Mouse (Mus musculus) erythroblast, embryonic 14.5 days (primary cell): ENCODE measurements around the gene Zbtb34. TPM values are rescaled to one million over a fixed set of nuclear protein-coding genes. Genes with fewer than 3 reads are reported as not detected.

Experiments used
- H3K27me3 ChIP-seq: 2 replicates; pipeline ENCODE4 v1.6.1; 2012; ENCODE audit warnings: inconsistent platforms; ENCODE audit not compliant: control insufficient read depth
- H3K36me3 ChIP-seq: 2 replicates; pipeline ENCODE4 v1.6.1; 2012; ENCODE audit warnings: mild to moderate bottlenecking, inconsistent platforms; ENCODE audit not compliant: control insufficient read depth
- H3K4me1 ChIP-seq: 2 replicates; pipeline ENCODE4 v1.6.1; 2012; ENCODE audit warnings: inconsistent platforms; ENCODE audit not compliant: control insufficient read depth
- H3K4me3 ChIP-seq: replicated peaks from 2 replicates; pipeline ENCODE3; 2012; ENCODE audit warnings: moderate library complexity, mild to moderate bottlenecking, inconsistent platforms
- H3K9me3 ChIP-seq: 2 replicates; pipeline ENCODE4 v1.6.1; 2012; ENCODE audit warnings: low read length, inconsistent platforms, mixed read lengths; ENCODE audit not compliant: control insufficient read depth
- GATA1 ChIP-seq: IDR thresholded peaks from 2 replicates; pipeline ENCODE4 v1.6.1; 2012; ENCODE audit warnings: low read length, inconsistent platforms, mixed read lengths
- TAL1 ChIP-seq: IDR thresholded peaks from 3 replicates; pipeline ENCODE4 v1.6.1; 2012; ENCODE audit warnings: low read length, inconsistent platforms, mixed read lengths
- polyA plus RNA-seq: library from polyadenylated mRNA; stranded (reverse); fragments of >175 nt; gene quantifications from 2 replicates; pipeline ENCODE4 v1.2.3, GENCODE M21; 2012

Zbtb34 gene
- 0.02 and 0.03 TPM in 2 replicates for polyA plus RNA-seq

GRCm38 (mm10) chr2:33430771-33431699 lies at the start of gene Zbtb34:
Zbtb34 (minus strand) TSS chr2:33431324.
- Histone ChIP-seq H3K4me3 (peak within 1 kb of the TSS; percentile 90), H3K4me1 (peaks cover 33% of the 10 kb centered on the region), H3K36me3 (peaks cover 14% of the 10 kb centered on the region), H3K9me3 (no peaks in the 10 kb centered on the region), H3K27me3 (peaks cover 10% of the 10 kb centered on the region)
- TF ChIP-seq GATA1 (no peak), TAL1 (no peak)

GRCm38 (mm10) chr2:33477961-33478755 lies 47.0 kb upstream of the Zbtb34 start:
- Histone ChIP-seq H3K36me3 (no peaks in the 10 kb centered on the region), H3K4me1 (no peaks in the 10 kb centered on the region; the same call in 1 of the 2 replicates), H3K27me3 (peaks cover 2% of the 10 kb centered on the region; the same call in 1 of the 2 replicates), H3K4me3 (no peak overlapping the region), H3K9me3 (no peaks in the 10 kb centered on the region)
- no peak for TF ChIP-seq GATA1
- no peak for TF ChIP-seq TAL1

- no peak overlapping the region for H3K4me3 ChIP-seq
- H3K36me3 ChIP-seq = no peaks in the 10 kb centered on the region
- no peak for TF ChIP-seq GATA1
- H3K27me3 ChIP-seq = peaks cover 2% of the 10 kb centered on the region; the same call in 1 of the 2 replicates
- no peaks in the 10 kb centered on the region for H3K9me3 ChIP-seq
- H3K4me1 ChIP-seq = no peaks in the 10 kb centered on the region; the same call in 1 of the 2 replicates
Observed at GRCm38 (mm10) chr2:33475961-33476360, 44.8 kb upstream of the Zbtb34 start.

- H3K27me3 ChIP-seq = no peaks in the 10 kb centered on the region
- peaks cover 26% of the 10 kb centered on the region for H3K36me3 ChIP-seq
- TF ChIP-seq TAL1 = no peak
- no peak for TF ChIP-seq GATA1
- H3K4me3 ChIP-seq = peak within 1 kb of the TSS; percentile 95
- H3K4me1 ChIP-seq = peaks cover 29% of the 10 kb centered on the region
- no peaks in the 10 kb centered on the region for H3K9me3 ChIP-seq
Observed at GRCm38 (mm10) chr2:33468466-33469097, 37.5 kb upstream of the Zbtb34 start, which contains the start of gene Zbtb43. Zbtb43 (minus strand) TSS chr2:33468559.

- Histone ChIP-seq H3K4me3 (peak overlapping the region; percentile 95), H3K9me3 (no peaks in the 10 kb centered on the region), H3K36me3 (peaks cover 32% of the 10 kb centered on the region), H3K27me3 (no peaks in the 10 kb centered on the region), H3K4me1 (peaks cover 29% of the 10 kb centered on the region)
- TF ChIP-seq GATA1 = no peak
- TF ChIP-seq TAL1 = no peak
Observed at GRCm38 (mm10) chr2:33467546-33468465, 36.7 kb upstream of the Zbtb34 start.

GRCm38 (mm10) chr2:33465966-33466365 lies 34.8 kb upstream of the Zbtb34 start:
- Histone ChIP-seq H3K4me1 (peaks cover 29% of the 10 kb centered on the region), H3K36me3 (peaks cover 50% of the 10 kb centered on the region), H3K27me3 (no peaks in the 10 kb centered on the region), H3K9me3 (no peaks in the 10 kb centered on the region), H3K4me3 (no peak overlapping the region)
- no peak for TF ChIP-seq GATA1
- no peak for TF ChIP-seq TAL1

- H3K9me3 ChIP-seq = no peaks in the 10 kb centered on the region
- TF ChIP-seq TAL1 (no peak), GATA1 (no peak)
- peaks cover 30% of the 10 kb centered on the region for H3K4me1 ChIP-seq
- H3K4me3 ChIP-seq = no peak overlapping the region
- H3K36me3 ChIP-seq = peaks cover 56% of the 10 kb centered on the region
- no peaks in the 10 kb centered on the region for H3K27me3 ChIP-seq
Observed at GRCm38 (mm10) chr2:33465215-33465614, 34.1 kb upstream of the Zbtb34 start.

GRCm38 (mm10) chr2:33462066-33462465 lies 30.9 kb upstream of the Zbtb34 start:
- peaks cover 23% of the 10 kb centered on the region for H3K4me1 ChIP-seq
- TF ChIP-seq GATA1 = no peak
- no peak for TF ChIP-seq TAL1
- H3K27me3 ChIP-seq = no peaks in the 10 kb centered on the region
- peaks cover 81% of the 10 kb centered on the region for H3K36me3 ChIP-seq
- no peak overlapping the region for H3K4me3 ChIP-seq
- H3K9me3 ChIP-seq = no peaks in the 10 kb centered on the region
